Mouse (Mus musculus): ENCODE results near the gene Gng12. TPM values are rescaled to one million over a fixed set of nuclear protein-coding genes. Genes with fewer than 3 reads are reported as not detected.

The Gng12 gene
- polyA plus RNA-seq, 1 experiment, result 54.0 TPM

DNA sequence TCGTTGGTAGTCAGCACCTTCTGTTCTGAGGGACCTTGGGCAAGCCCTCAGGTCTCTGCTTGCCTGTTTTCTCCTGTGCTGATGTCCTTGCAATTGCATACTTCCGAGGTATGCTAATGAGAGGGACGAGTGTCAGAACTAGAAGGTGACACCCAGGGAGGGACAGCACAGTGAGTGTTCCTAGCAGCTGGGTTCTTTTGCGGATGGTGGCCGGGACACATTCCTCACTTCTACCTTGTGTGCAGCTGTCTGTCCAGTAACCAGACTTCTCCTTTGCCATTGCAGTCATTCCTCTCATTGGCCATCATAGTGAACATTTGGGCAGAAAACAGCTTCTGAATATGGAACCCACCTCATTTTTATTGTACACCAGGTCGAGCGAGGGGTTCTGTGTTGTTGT lies 89.3 kb downstream of the Gng12 start:
- Histone ChIP-seq H3K27ac (ENCODE audit: insufficient read depth, low read length) (no peak overlapping the region), H3K27me3 (ENCODE audit: control insufficient read depth, insufficient read depth, low read length, poor library complexity, severe bottlenecking) (no peaks in the 10 kb centered on the region), H3K9me3 (replicated peaks; ENCODE audit: control insufficient read depth, insufficient read depth, low read length, poor library complexity, severe bottlenecking) (no peaks in the 10 kb centered on the region), H3K9ac (ENCODE audit: low read depth, poor library complexity, severe bottlenecking) (no peak overlapping the region), H3K4me3 (ENCODE audit: low read depth, low read length) (no peak overlapping the region), H3K4me1 (ENCODE audit: control insufficient read depth, insufficient read depth, low read length) (peaks cover 2% of the 10 kb centered on the region), H3K36me3 (ENCODE audit: control insufficient read depth, insufficient read depth, low read length, poor library complexity, severe bottlenecking) (no peaks in the 10 kb centered on the region)
- no peak for TF ChIP-seq CTCF (IDR thresholded peaks at IDR 0.05; ENCODE audit: low read depth, low read length)
- TF ChIP-seq EP300 (IDR thresholded peaks at IDR 0.05; ENCODE audit: insufficient read depth, low read depth, low read length), result 0 out of 2 replicates have a peak, but pooled peaks have one; percentile 17
- TF ChIP-seq POLR2A (IDR thresholded peaks at IDR 0.05; ENCODE audit: insufficient read depth, low read length), result no peak

DNA sequence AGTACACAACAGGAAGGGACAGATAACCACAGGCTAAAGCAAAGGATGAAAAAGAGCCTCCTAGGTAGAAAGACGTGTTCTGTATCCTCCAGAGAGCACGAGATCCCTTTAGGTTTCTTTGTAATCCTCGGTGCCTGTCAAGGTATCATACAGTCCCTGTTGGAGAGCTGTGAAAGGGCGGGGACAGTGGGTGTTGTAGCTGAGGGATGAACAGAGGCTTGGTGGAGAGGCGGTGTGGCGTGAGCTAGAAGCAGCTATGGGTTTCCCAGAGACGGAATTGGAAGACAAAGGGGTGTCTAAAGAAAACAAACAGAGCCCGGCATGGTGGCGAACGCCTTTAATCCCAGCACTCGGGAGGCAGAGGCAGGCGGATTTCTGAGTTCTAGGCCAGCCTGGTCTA lies 89.9 kb downstream of the Gng12 start:
- Histone ChIP-seq H3K4me1 (ENCODE audit: control insufficient read depth, insufficient read depth, low read length) (peaks cover 2% of the 10 kb centered on the region), H3K27ac (ENCODE audit: insufficient read depth, low read length) (no peak overlapping the region), H3K9me3 (replicated peaks; ENCODE audit: control insufficient read depth, insufficient read depth, low read length, poor library complexity, severe bottlenecking) (no peaks in the 10 kb centered on the region), H3K27me3 (ENCODE audit: control insufficient read depth, insufficient read depth, low read length, poor library complexity, severe bottlenecking) (no peaks in the 10 kb centered on the region), H3K36me3 (ENCODE audit: control insufficient read depth, insufficient read depth, low read length, poor library complexity, severe bottlenecking) (no peaks in the 10 kb centered on the region), H3K4me3 (ENCODE audit: low read depth, low read length) (no peak overlapping the region), H3K9ac (ENCODE audit: low read depth, poor library complexity, severe bottlenecking) (no peak overlapping the region)
- TF ChIP-seq POLR2A (IDR thresholded peaks at IDR 0.05; ENCODE audit: insufficient read depth, low read length), result no peak
- no peak for TF ChIP-seq EP300 (IDR thresholded peaks at IDR 0.05; ENCODE audit: insufficient read depth, low read depth, low read length)
- no peak for TF ChIP-seq CTCF (IDR thresholded peaks at IDR 0.05; ENCODE audit: low read depth, low read length)

DNA sequence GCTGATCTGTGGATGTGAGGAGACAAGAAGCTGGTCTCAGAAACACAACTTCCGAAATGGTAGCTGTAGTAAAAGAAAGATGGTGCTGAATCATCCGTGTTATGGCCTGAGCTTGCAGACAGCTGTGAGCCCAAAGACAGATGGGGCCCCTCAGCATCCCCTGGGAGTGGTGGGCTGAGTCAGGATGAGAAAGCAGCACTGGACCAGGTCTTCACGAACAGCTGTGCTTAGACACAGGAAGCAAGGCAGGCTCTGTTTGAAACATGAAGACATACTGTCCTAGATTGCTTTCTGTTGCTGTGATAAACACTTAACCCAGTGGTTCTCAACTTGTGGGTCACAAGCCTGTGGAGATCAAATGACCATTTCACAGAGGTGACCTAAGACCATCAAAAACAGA lies 91.4 kb downstream of the Gng12 start:
- no peaks in the 10 kb centered on the region for H3K36me3 ChIP-seq (ENCODE audit: control insufficient read depth, insufficient read depth, low read length, poor library complexity, severe bottlenecking)

DNA sequence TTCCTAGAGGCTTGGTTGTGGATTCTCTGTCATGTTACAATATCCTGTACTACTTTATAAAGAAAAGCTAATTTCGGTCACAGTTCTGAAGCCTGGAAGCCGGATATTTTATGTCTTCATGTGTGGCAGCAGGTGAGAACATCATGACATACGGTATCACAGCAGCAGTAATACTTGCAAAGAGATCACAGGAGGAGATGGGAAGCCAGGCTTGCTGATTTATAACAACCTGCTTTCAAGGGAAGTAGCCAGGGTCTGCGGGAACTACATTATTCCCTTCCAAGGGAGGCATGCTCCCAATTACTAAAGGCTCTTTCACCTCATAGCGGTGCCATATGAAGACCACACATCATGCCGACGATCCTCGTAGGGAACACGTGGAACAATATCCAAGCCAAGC lies 92.2 kb downstream of the Gng12 start:
- H3K9ac ChIP-seq (ENCODE audit: low read depth, poor library complexity, severe bottlenecking), result no peak overlapping the region
- no peaks in the 10 kb centered on the region for H3K27me3 ChIP-seq (ENCODE audit: control insufficient read depth, insufficient read depth, low read length, poor library complexity, severe bottlenecking)
- no peak overlapping the region for H3K4me3 ChIP-seq (ENCODE audit: low read depth, low read length)
- H3K27ac ChIP-seq (ENCODE audit: insufficient read depth, low read length), result no peak overlapping the region
- H3K4me1 ChIP-seq (ENCODE audit: control insufficient read depth, insufficient read depth, low read length), result peaks cover 2% of the 10 kb centered on the region
- TF ChIP-seq CTCF (IDR thresholded peaks at IDR 0.05; ENCODE audit: low read depth, low read length) (no peak), POLR2A (IDR thresholded peaks at IDR 0.05; ENCODE audit: insufficient read depth, low read length) (no peak), EP300 (IDR thresholded peaks at IDR 0.05; ENCODE audit: insufficient read depth, low read depth, low read length) (no peak)
- no peaks in the 10 kb centered on the region for H3K36me3 ChIP-seq (ENCODE audit: control insufficient read depth, insufficient read depth, low read length, poor library complexity, severe bottlenecking)
- no peaks in the 10 kb centered on the region for H3K9me3 ChIP-seq (replicated peaks; ENCODE audit: control insufficient read depth, insufficient read depth, low read length, poor library complexity, severe bottlenecking)

More for the DNA sequence above, 91.4 kb downstream of the Gng12 start:
- H3K27ac ChIP-seq (ENCODE audit: insufficient read depth, low read length), result no peak overlapping the region
- no peak for TF ChIP-seq POLR2A (IDR thresholded peaks at IDR 0.05; ENCODE audit: insufficient read depth, low read length)
- TF ChIP-seq EP300 (IDR thresholded peaks at IDR 0.05; ENCODE audit: insufficient read depth, low read depth, low read length), result no peak
- TF ChIP-seq CTCF (IDR thresholded peaks at IDR 0.05; ENCODE audit: low read depth, low read length), result no peak
- no peaks in the 10 kb centered on the region for H3K27me3 ChIP-seq (ENCODE audit: control insufficient read depth, insufficient read depth, low read length, poor library complexity, severe bottlenecking)
- H3K9ac ChIP-seq (ENCODE audit: low read depth, poor library complexity, severe bottlenecking), result no peak overlapping the region
- H3K4me1 ChIP-seq (ENCODE audit: control insufficient read depth, insufficient read depth, low read length), result peaks cover 2% of the 10 kb centered on the region
- H3K4me3 ChIP-seq (ENCODE audit: low read depth, low read length), result no peak overlapping the region
- H3K9me3 ChIP-seq (replicated peaks; ENCODE audit: control insufficient read depth, insufficient read depth, low read length, poor library complexity, severe bottlenecking), result no peaks in the 10 kb centered on the region

DNA sequence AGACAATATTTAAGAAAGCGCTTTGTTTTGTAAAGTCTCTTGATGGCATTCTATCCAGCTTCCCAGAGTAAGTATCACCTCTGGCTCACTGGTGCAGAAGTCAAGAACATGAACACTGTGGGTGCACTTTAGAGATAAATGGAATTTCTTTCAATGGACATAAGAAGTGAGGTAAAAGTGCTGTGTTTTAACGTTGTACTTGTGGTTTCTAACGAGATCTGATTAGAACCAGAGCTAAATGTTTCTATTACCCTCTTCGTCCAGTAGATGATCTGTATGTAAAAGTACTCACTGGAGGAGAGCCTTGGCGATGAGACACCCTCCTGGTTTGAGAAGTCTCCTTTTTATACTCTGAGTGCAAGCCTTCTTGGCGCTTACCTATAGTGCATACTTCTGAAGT lies 92.8 kb downstream of the Gng12 start:
- no peaks in the 10 kb centered on the region for H3K27me3 ChIP-seq (ENCODE audit: control insufficient read depth, insufficient read depth, low read length, poor library complexity, severe bottlenecking)
- H3K9ac ChIP-seq (ENCODE audit: low read depth, poor library complexity, severe bottlenecking), result no peak overlapping the region
- no peak overlapping the region for H3K27ac ChIP-seq (ENCODE audit: insufficient read depth, low read length)
- TF ChIP-seq POLR2A (IDR thresholded peaks at IDR 0.05; ENCODE audit: insufficient read depth, low read length) (no peak), EP300 (IDR thresholded peaks at IDR 0.05; ENCODE audit: insufficient read depth, low read depth, low read length) (no peak), CTCF (IDR thresholded peaks at IDR 0.05; ENCODE audit: low read depth, low read length) (no peak)
- H3K4me3 ChIP-seq (ENCODE audit: low read depth, low read length), result no peak overlapping the region
- peaks cover 2% of the 10 kb centered on the region for H3K4me1 ChIP-seq (ENCODE audit: control insufficient read depth, insufficient read depth, low read length)
- H3K9me3 ChIP-seq (replicated peaks; ENCODE audit: control insufficient read depth, insufficient read depth, low read length, poor library complexity, severe bottlenecking), result no peaks in the 10 kb centered on the region
- no peaks in the 10 kb centered on the region for H3K36me3 ChIP-seq (ENCODE audit: control insufficient read depth, insufficient read depth, low read length, poor library complexity, severe bottlenecking)

DNA sequence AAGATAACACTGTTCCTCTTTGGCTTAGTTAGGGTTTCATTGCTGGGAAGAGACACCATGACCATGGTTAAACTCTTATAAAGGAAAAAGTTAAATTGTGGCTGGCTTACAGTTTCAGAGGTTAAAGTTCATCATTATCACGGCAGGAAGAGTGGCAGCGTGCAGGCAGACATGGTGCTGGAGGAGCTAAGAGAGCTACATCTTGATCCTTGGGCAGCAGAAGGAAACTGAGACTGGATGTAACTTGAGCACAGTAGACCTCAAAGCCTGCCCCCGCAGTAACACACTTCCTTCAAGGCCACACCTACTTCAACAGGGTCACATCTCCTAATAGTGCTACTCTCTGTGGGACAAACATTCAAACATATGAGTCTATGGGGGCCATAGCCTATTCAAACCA lies 93.3 kb downstream of the Gng12 start:
- Histone ChIP-seq H3K4me1 (ENCODE audit: control insufficient read depth, insufficient read depth, low read length) (peaks cover 2% of the 10 kb centered on the region), H3K4me3 (ENCODE audit: low read depth, low read length) (no peak overlapping the region), H3K36me3 (ENCODE audit: control insufficient read depth, insufficient read depth, low read length, poor library complexity, severe bottlenecking) (no peaks in the 10 kb centered on the region), H3K27ac (ENCODE audit: insufficient read depth, low read length) (no peak overlapping the region), H3K27me3 (ENCODE audit: control insufficient read depth, insufficient read depth, low read length, poor library complexity, severe bottlenecking) (no peaks in the 10 kb centered on the region), H3K9me3 (replicated peaks; ENCODE audit: control insufficient read depth, insufficient read depth, low read length, poor library complexity, severe bottlenecking) (no peaks in the 10 kb centered on the region), H3K9ac (ENCODE audit: low read depth, poor library complexity, severe bottlenecking) (no peak overlapping the region)
- TF ChIP-seq POLR2A (IDR thresholded peaks at IDR 0.05; ENCODE audit: insufficient read depth, low read length), result no peak
- no peak for TF ChIP-seq EP300 (IDR thresholded peaks at IDR 0.05; ENCODE audit: insufficient read depth, low read depth, low read length)
- TF ChIP-seq CTCF (IDR thresholded peaks at IDR 0.05; ENCODE audit: low read depth, low read length), result no peak
